Mouse (Mus musculus) frontal cortex, postnatal 10 days (tissue): ENCODE data around the gene 4931414P19Rik.

Experiments used
- DNase-seq, 2 experiments: peaks; one replicate each; pipeline ENCODE4 v3.0.0; 2022; ENCODE audit warnings: low spot score in 2 of 2, mixed read lengths in 1 of 2

The 4931414P19Rik gene

DNA sequence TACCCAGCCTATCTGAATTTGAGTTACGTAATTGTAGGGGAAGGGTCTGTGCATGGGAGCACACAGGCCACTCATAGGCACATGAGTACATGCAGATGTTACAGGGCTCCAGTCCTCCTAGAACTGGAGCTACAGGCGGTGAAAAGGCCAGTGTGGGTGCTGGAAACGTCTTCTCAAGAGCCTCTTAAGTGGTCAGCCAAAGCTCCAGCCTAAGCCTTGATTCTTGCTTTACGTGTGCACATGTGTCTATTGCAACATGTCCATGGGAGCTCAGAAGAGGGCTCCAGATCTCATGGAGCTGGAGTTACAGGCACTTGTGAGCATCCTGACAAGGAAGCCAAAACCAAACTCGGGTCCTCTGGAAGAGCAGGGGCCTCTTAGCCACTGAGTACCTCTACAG, 61.1 kb downstream of the 4931414P19Rik start:
- no peak for DNase-seq

DNA sequence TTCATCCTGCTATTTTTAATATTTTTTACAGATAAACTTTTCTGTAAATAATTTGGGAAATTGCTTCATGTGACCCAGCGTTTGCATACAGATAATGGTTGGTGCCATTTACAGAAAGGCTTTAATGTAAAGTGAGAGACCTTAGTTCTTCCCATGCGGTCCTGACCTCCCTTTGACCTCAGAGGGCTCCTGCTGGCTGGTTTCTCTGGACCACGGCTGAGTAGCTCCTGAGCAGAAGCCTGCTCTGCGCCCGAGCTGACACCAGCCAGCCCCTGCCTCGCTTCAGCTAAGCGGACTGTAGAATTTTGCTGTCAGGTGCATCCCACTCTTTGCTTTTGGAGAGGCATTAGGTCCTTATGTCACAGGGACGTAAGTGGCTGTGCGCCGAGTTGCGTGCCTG, 65.0 kb downstream of the 4931414P19Rik start:
- DNase-seq: no peak

GRCm38 (mm10) chr14:54538580-54538979, 67.2 kb downstream of the 4931414P19Rik start:
- DNase-seq: no peak
